Mouse (Mus musculus) megakaryocyte, embryonic 14.5 days (primary cell): ENCODE results near the gene Vash2. TPM values are rescaled to one million over a fixed set of nuclear protein-coding genes. Genes with fewer than 3 reads are reported as not detected.
"Not testable (repeated sequence)": the region's sequence is repeated elsewhere in the genome, so short reads cannot be mapped to it uniquely, and the experiment has no call there.

Experiments
- H3K27me3 ChIP-seq: replicated peaks from 2 replicates; pipeline ENCODE3; 2012; ENCODE audit warnings: inconsistent platforms
- H3K36me3 ChIP-seq: replicated peaks from 2 replicates; pipeline ENCODE3; 2012; ENCODE audit warnings: low read length, inconsistent platforms, mixed read lengths
- H3K4me1 ChIP-seq: 2 replicates; pipeline ENCODE4 v1.6.1; 2012; ENCODE audit warnings: inconsistent platforms
- H3K4me3 ChIP-seq: replicated peaks from 2 replicates; pipeline ENCODE3; 2012; ENCODE audit warnings: moderate library complexity, mild to moderate bottlenecking, inconsistent platforms
- H3K9me3 ChIP-seq: 2 replicates; pipeline ENCODE4 v1.6.1; 2012; ENCODE audit warnings: inconsistent platforms
- FLI1 ChIP-seq: IDR thresholded peaks from 2 replicates; pipeline ENCODE4 v1.6.1; 2012; ENCODE audit warnings: low read length, inconsistent platforms, mixed read lengths
- GATA1 ChIP-seq: IDR thresholded peaks from 3 replicates; pipeline ENCODE4 v1.6.1; 2012; ENCODE audit warnings: mixed read lengths, low read length, inconsistent platforms, borderline replicate concordance
- polyA plus RNA-seq: library from polyadenylated mRNA; stranded (reverse); fragments of >175 nt; gene quantifications from 2 replicates; pipeline ENCODE4 v1.2.3, GENCODE M21; 2012; ENCODE audit warnings: low replicate concordance; ENCODE audit not compliant: insufficient read depth

The Vash2 gene
- polyA plus RNA-seq, result 0.07 and 3.4 TPM in 2 replicates

- H3K27me3 ChIP-seq, result peaks cover 77% of the 10 kb centered on the region
- peaks cover 35% of the 10 kb centered on the region for H3K4me1 ChIP-seq
- H3K4me3 ChIP-seq, result peak within 1 kb of the TSS; percentile 89
- H3K9me3 ChIP-seq, result no peaks in the 10 kb centered on the region
- TF ChIP-seq GATA1 (no peak), FLI1 (no peak)
- no peaks in the 10 kb centered on the region for H3K36me3 ChIP-seq
Observed at GRCm38 (mm10) chr1:190979100-190979563, at the start of gene Vash2. Gene Vash2, minus strand, starts transcription at chr1:190979296.

- Histone ChIP-seq H3K4me1 (peaks cover 41% of the 10 kb centered on the region), H3K36me3 (peaks cover 9% of the 10 kb centered on the region), H3K4me3 (peak within 1 kb of the TSS; percentile 94), H3K27me3 (no peaks in the 10 kb centered on the region), H3K9me3 (no peaks in the 10 kb centered on the region)
- no peak for TF ChIP-seq GATA1
- no peak for TF ChIP-seq FLI1
Observed at GRCm38 (mm10) chr1:191026021-191026713, 47.1 kb upstream of the Vash2 start, which contains the start of gene Flvcr1. Gene Flvcr1, minus strand, starts transcription at chr1:191026158.

GRCm38 (mm10) chr1:191025016-191026012 lies 46.2 kb upstream of the Vash2 start:
- Histone ChIP-seq H3K4me3 (peak overlapping the region; percentile 94), H3K4me1 (peaks cover 34% of the 10 kb centered on the region), H3K36me3 (peaks cover 18% of the 10 kb centered on the region), H3K9me3 (no peaks in the 10 kb centered on the region), H3K27me3 (no peaks in the 10 kb centered on the region)
- TF ChIP-seq FLI1 (no peak), GATA1 (no peak)

DNA sequence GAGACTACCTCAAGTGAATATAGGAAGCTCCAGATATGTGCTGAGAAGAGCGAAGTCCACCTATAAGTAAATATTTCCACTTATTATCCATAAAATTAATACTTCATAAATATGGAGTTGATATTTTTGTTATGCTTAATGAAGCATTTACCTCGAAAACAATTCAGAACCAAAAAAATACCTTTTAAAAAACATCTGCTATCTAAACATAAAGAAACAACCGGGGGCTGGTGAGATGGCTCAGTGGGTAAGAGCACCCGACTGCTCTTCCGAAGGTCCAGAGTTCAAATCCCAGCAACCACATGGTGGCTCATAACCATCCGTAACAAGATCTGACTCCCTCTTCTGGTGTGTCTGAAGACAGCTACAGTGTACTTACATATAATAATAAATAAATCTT lies 44.7 kb upstream of the Vash2 start:
- Histone ChIP-seq H3K36me3 (peaks cover 27% of the 10 kb centered on the region), H3K4me1 (peaks cover 34% of the 10 kb centered on the region)
- not testable (repeated sequence) for H3K27me3 ChIP-seq, H3K4me3 ChIP-seq, H3K9me3 ChIP-seq

DNA sequence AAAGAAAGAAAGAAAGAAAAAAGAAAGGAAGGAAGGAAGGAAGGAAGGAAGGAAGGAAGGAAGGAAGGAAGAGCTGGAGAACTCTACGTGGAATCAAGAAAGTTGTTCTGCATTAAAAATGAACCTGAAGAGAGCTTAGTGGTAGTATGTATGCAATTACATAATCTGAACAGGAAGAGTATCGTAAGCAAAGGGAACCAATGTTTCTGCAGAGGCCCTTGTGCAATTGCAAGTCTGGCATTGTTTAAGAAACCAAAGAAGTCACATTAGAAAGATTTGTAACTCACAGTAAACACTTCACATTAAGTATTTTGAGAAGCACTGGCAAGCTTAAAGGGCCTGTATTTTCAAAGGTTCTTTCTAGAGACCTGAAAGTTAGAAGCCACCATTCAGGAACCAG lies 44.0 kb upstream of the Vash2 start:
- TF ChIP-seq GATA1, result no peak
- TF ChIP-seq FLI1, result no peak
- Histone ChIP-seq H3K36me3 (peaks cover 29% of the 10 kb centered on the region), H3K9me3 (no peaks in the 10 kb centered on the region), H3K4me1 (peaks cover 34% of the 10 kb centered on the region), H3K27me3 (no peaks in the 10 kb centered on the region), H3K4me3 (no peak overlapping the region)

GRCm38 (mm10) chr1:191021016-191021415 lies 41.9 kb upstream of the Vash2 start:
- H3K27me3 ChIP-seq, result no peaks in the 10 kb centered on the region
- TF ChIP-seq GATA1 (no peak), FLI1 (no peak)
- no peaks in the 10 kb centered on the region for H3K9me3 ChIP-seq
- no peak overlapping the region for H3K4me3 ChIP-seq
- H3K36me3 ChIP-seq, result peaks cover 36% of the 10 kb centered on the region
- peaks cover 22% of the 10 kb centered on the region for H3K4me1 ChIP-seq

- TF ChIP-seq FLI1 (no peak), GATA1 (no peak)
- H3K4me1 ChIP-seq, result peaks cover 20% of the 10 kb centered on the region
- H3K9me3 ChIP-seq, result no peaks in the 10 kb centered on the region
Observed at GRCm38 (mm10) chr1:191020217-191020924, 41.3 kb upstream of the Vash2 start.

DNA sequence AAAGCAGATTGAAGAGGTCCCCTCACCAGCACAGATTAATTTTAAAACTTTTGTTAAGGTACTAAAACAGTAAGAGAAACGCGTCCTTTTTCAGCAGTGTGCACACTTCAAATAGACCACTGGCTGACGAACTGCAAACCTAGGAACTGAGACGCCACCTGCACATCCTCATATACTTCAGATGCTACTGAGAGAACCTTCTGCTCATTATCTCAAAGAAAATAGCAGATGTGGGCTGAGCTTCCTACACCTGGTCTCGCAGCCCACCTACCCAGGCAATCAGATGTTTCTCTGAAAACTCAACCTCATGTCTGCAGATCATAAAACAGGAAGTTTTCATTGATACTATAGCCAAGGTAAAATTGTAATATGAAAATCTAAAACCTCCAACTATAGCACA lies 40.7 kb upstream of the Vash2 start:
- H3K9me3 ChIP-seq, result no peaks in the 10 kb centered on the region
- H3K4me3 ChIP-seq, result no peak overlapping the region
- H3K27me3 ChIP-seq, result no peaks in the 10 kb centered on the region
- H3K36me3 ChIP-seq, result peaks cover 43% of the 10 kb centered on the region
- TF ChIP-seq FLI1 (no peak), GATA1 (no peak)
- peaks cover 14% of the 10 kb centered on the region for H3K4me1 ChIP-seq

More at GRCm38 (mm10) chr1:191020217-191020924, 41.3 kb upstream of the Vash2 start:
- H3K4me3 ChIP-seq, result no peak overlapping the region
- H3K36me3 ChIP-seq, result peaks cover 38% of the 10 kb centered on the region
- no peaks in the 10 kb centered on the region for H3K27me3 ChIP-seq

- Histone ChIP-seq H3K27me3 (no peaks in the 10 kb centered on the region), H3K36me3 (peaks cover 68% of the 10 kb centered on the region), H3K4me3 (no peak overlapping the region), H3K9me3 (no peaks in the 10 kb centered on the region), H3K4me1 (no peaks in the 10 kb centered on the region)
- TF ChIP-seq GATA1 (no peak), FLI1 (no peak)
Observed at GRCm38 (mm10) chr1:191014271-191014670, 35.2 kb upstream of the Vash2 start.

- no peak for TF ChIP-seq GATA1
- no peak for TF ChIP-seq FLI1
- Histone ChIP-seq H3K36me3 (peaks cover 87% of the 10 kb centered on the region), H3K4me1 (no peaks in the 10 kb centered on the region)
Observed at GRCm38 (mm10) chr1:191008707-191009106, 29.6 kb upstream of the Vash2 start.

More at GRCm38 (mm10) chr1:191008707-191009106, 29.6 kb upstream of the Vash2 start:
- Histone ChIP-seq H3K9me3 (no peaks in the 10 kb centered on the region; the same call in 1 of the 2 replicates), H3K4me3 (no peak overlapping the region), H3K27me3 (no peaks in the 10 kb centered on the region)
